Mouse (Mus musculus): ENCODE data around the gene Naa10. TPM values are rescaled to one million over a fixed set of nuclear protein-coding genes. Genes with fewer than 3 reads are reported as not detected.

Gene Naa10
- polyA plus RNA-seq, 1 experiment from 2014 or later, result 159 TPM

- DNase-seq (ENCODE audit: low spot score) (peak; percentile 38), ATAC-seq (ENCODE audit: insufficient number of reproducible peaks, low FRiP score, low TSS enrichment, low read depth) (no peak)
- no peaks in the 10 kb centered on the region for H3K9me3 ChIP-seq (ENCODE audit: control insufficient read depth, low read length)
- peak overlapping the region; percentile 64 for H3K4me2 ChIP-seq (ENCODE audit: low read depth, severe bottlenecking)
- H3K4me1 ChIP-seq (ENCODE audit: control insufficient read depth, insufficient read depth, low read length), result no peaks in the 10 kb centered on the region
- no peaks in the 10 kb centered on the region for H3K36me3 ChIP-seq (ENCODE audit: control insufficient read depth, insufficient read depth, low read length)
- WGBS, result 26% methylated on average over 33 of the region's 48 CpGs
- H3K27me3 ChIP-seq (ENCODE audit: control insufficient read depth, insufficient read depth, low read length), result peaks cover 17% of the 10 kb centered on the region
- no peak overlapping the region for H3K9ac ChIP-seq (ENCODE audit: low read length)
- no peak overlapping the region for H3K27ac ChIP-seq (replicated peaks; ENCODE audit: low read depth, low read length)
- peak overlapping the region; percentile 30 for H3K4me3 ChIP-seq (ENCODE audit: low read depth, low read length)
Measured at GRCm38 (mm10) chrX:73880194-73881035, 41.3 kb downstream of the Naa10 start.

GRCm38 (mm10) chrX:73877014-73877413 lies 44.7 kb downstream of the Naa10 start:
- no peaks in the 10 kb centered on the region for H3K9me3 ChIP-seq (ENCODE audit: control insufficient read depth, low read length)
- ATAC-seq (ENCODE audit: insufficient number of reproducible peaks, low FRiP score, low TSS enrichment, low read depth), result no peak
- H3K4me2 ChIP-seq (ENCODE audit: low read depth, severe bottlenecking), result no peak overlapping the region
- no peak overlapping the region for H3K9ac ChIP-seq (ENCODE audit: low read length)
- no peaks in the 10 kb centered on the region for H3K4me1 ChIP-seq (ENCODE audit: control insufficient read depth, insufficient read depth, low read length)
- WGBS, result 77% methylated on average over 1 of the region's 1 CpGs
- H3K36me3 ChIP-seq (ENCODE audit: control insufficient read depth, insufficient read depth, low read length), result no peaks in the 10 kb centered on the region
- peaks cover 17% of the 10 kb centered on the region for H3K27me3 ChIP-seq (ENCODE audit: control insufficient read depth, insufficient read depth, low read length)
- DNase-seq (ENCODE audit: low spot score), result no peak
- H3K27ac ChIP-seq (replicated peaks; ENCODE audit: low read depth, low read length), result no peak overlapping the region
- H3K4me3 ChIP-seq (ENCODE audit: low read depth, low read length), result no peak overlapping the region

- H3K9me3 ChIP-seq (ENCODE audit: control insufficient read depth, low read length), result no peaks in the 10 kb centered on the region
- H3K4me3 ChIP-seq (ENCODE audit: low read depth, low read length), result no peak overlapping the region
- H3K4me1 ChIP-seq (ENCODE audit: control insufficient read depth, insufficient read depth, low read length), result no peaks in the 10 kb centered on the region
- no peak for DNase-seq (ENCODE audit: low spot score)
- H3K36me3 ChIP-seq (ENCODE audit: control insufficient read depth, insufficient read depth, low read length), result no peaks in the 10 kb centered on the region
- peaks cover 15% of the 10 kb centered on the region for H3K27me3 ChIP-seq (ENCODE audit: control insufficient read depth, insufficient read depth, low read length)
- no peak overlapping the region for H3K4me2 ChIP-seq (ENCODE audit: low read depth, severe bottlenecking)
- H3K9ac ChIP-seq (ENCODE audit: low read length), result no peak overlapping the region
- no peak for ATAC-seq (ENCODE audit: insufficient number of reproducible peaks, low FRiP score, low TSS enrichment, low read depth)
- WGBS, result 82% methylated on average over 2 of the region's 2 CpGs
- H3K27ac ChIP-seq (replicated peaks; ENCODE audit: low read depth, low read length), result no peak overlapping the region
Measured at GRCm38 (mm10) chrX:73875881-73876280, 45.9 kb downstream of the Naa10 start.

- DNase-seq (ENCODE audit: low spot score) (no peak), ATAC-seq (ENCODE audit: insufficient number of reproducible peaks, low FRiP score, low TSS enrichment, low read depth) (no peak)
- H3K4me1 ChIP-seq (ENCODE audit: control insufficient read depth, insufficient read depth, low read length), result no peaks in the 10 kb centered on the region
- H3K27me3 ChIP-seq (ENCODE audit: control insufficient read depth, insufficient read depth, low read length), result no peaks in the 10 kb centered on the region
- H3K4me2 ChIP-seq (ENCODE audit: low read depth, severe bottlenecking), result no peak overlapping the region
- H3K9me3 ChIP-seq (ENCODE audit: control insufficient read depth, low read length), result no peaks in the 10 kb centered on the region
- no peak overlapping the region for H3K27ac ChIP-seq (replicated peaks; ENCODE audit: low read depth, low read length)
- 52% methylated on average over 1 of the region's 1 CpGs for WGBS
- H3K4me3 ChIP-seq (ENCODE audit: low read depth, low read length), result no peak overlapping the region
- H3K9ac ChIP-seq (ENCODE audit: low read length), result no peak overlapping the region
- no peaks in the 10 kb centered on the region for H3K36me3 ChIP-seq (ENCODE audit: control insufficient read depth, insufficient read depth, low read length)
Measured at GRCm38 (mm10) chrX:73871956-73872355, 49.8 kb downstream of the Naa10 start.

- H3K9ac ChIP-seq (ENCODE audit: low read length), result no peak overlapping the region
- no peak for ATAC-seq (ENCODE audit: insufficient number of reproducible peaks, low FRiP score, low TSS enrichment, low read depth)
- no peaks in the 10 kb centered on the region for H3K36me3 ChIP-seq (ENCODE audit: control insufficient read depth, insufficient read depth, low read length)
- H3K4me3 ChIP-seq (ENCODE audit: low read depth, low read length), result no peak overlapping the region
- DNase-seq (ENCODE audit: low spot score), result no peak
- no peak overlapping the region for H3K27ac ChIP-seq (replicated peaks; ENCODE audit: low read depth, low read length)
- no peak overlapping the region for H3K4me2 ChIP-seq (ENCODE audit: low read depth, severe bottlenecking)
- H3K9me3 ChIP-seq (ENCODE audit: control insufficient read depth, low read length), result no peaks in the 10 kb centered on the region
- H3K4me1 ChIP-seq (ENCODE audit: control insufficient read depth, insufficient read depth, low read length), result no peaks in the 10 kb centered on the region
- no peaks in the 10 kb centered on the region for H3K27me3 ChIP-seq (ENCODE audit: control insufficient read depth, insufficient read depth, low read length)
Measured at GRCm38 (mm10) chrX:73871474-73871873, 50.3 kb downstream of the Naa10 start.

GRCm38 (mm10) chrX:73869334-73869733 lies 52.4 kb downstream of the Naa10 start:
- no peak overlapping the region for H3K4me2 ChIP-seq (ENCODE audit: low read depth, severe bottlenecking)
- no peaks in the 10 kb centered on the region for H3K9me3 ChIP-seq (ENCODE audit: control insufficient read depth, low read length)
- no peak for ATAC-seq (ENCODE audit: insufficient number of reproducible peaks, low FRiP score, low TSS enrichment, low read depth)
- no peak overlapping the region for H3K4me3 ChIP-seq (ENCODE audit: low read depth, low read length)
- no peaks in the 10 kb centered on the region for H3K36me3 ChIP-seq (ENCODE audit: control insufficient read depth, insufficient read depth, low read length)
- H3K27me3 ChIP-seq (ENCODE audit: control insufficient read depth, insufficient read depth, low read length), result no peaks in the 10 kb centered on the region
- H3K9ac ChIP-seq (ENCODE audit: low read length), result no peak overlapping the region
- no peaks in the 10 kb centered on the region for H3K4me1 ChIP-seq (ENCODE audit: control insufficient read depth, insufficient read depth, low read length)
- DNase-seq (ENCODE audit: low spot score), result peak; percentile 74
- WGBS, result 11% methylated on average over 5 of the region's 5 CpGs
- H3K27ac ChIP-seq (replicated peaks; ENCODE audit: low read depth, low read length), result no peak overlapping the region

GRCm38 (mm10) chrX:73867852-73868251 lies 53.9 kb downstream of the Naa10 start:
- no peak overlapping the region for H3K27ac ChIP-seq (replicated peaks; ENCODE audit: low read depth, low read length)
- ATAC-seq (ENCODE audit: insufficient number of reproducible peaks, low FRiP score, low TSS enrichment, low read depth), result no peak
- WGBS, result 83% methylated on average over 1 of the region's 1 CpGs

GRCm38 (mm10) chrX:73867256-73867655 lies 54.5 kb downstream of the Naa10 start:
- H3K4me3 ChIP-seq (ENCODE audit: low read depth, low read length), result no peak overlapping the region
- H3K4me2 ChIP-seq (ENCODE audit: low read depth, severe bottlenecking), result no peak overlapping the region
- ATAC-seq (ENCODE audit: insufficient number of reproducible peaks, low FRiP score, low TSS enrichment, low read depth) (no peak), DNase-seq (ENCODE audit: low spot score) (no peak)
- no peaks in the 10 kb centered on the region for H3K9me3 ChIP-seq (ENCODE audit: control insufficient read depth, low read length)
- no peaks in the 10 kb centered on the region for H3K27me3 ChIP-seq (ENCODE audit: control insufficient read depth, insufficient read depth, low read length)
- 17% methylated on average over 3 of the region's 3 CpGs for WGBS
- no peaks in the 10 kb centered on the region for H3K4me1 ChIP-seq (ENCODE audit: control insufficient read depth, insufficient read depth, low read length)
- H3K27ac ChIP-seq (replicated peaks; ENCODE audit: low read depth, low read length), result no peak overlapping the region
- no peak overlapping the region for H3K9ac ChIP-seq (ENCODE audit: low read length)
- no peaks in the 10 kb centered on the region for H3K36me3 ChIP-seq (ENCODE audit: control insufficient read depth, insufficient read depth, low read length)

More at GRCm38 (mm10) chrX:73867852-73868251, 53.9 kb downstream of the Naa10 start:
- DNase-seq (ENCODE audit: low spot score), result no peak
- Histone ChIP-seq H3K27me3 (ENCODE audit: control insufficient read depth, insufficient read depth, low read length) (no peaks in the 10 kb centered on the region), H3K4me1 (ENCODE audit: control insufficient read depth, insufficient read depth, low read length) (no peaks in the 10 kb centered on the region), H3K4me2 (ENCODE audit: low read depth, severe bottlenecking) (no peak overlapping the region), H3K9me3 (ENCODE audit: control insufficient read depth, low read length) (no peaks in the 10 kb centered on the region), H3K4me3 (ENCODE audit: low read depth, low read length) (no peak overlapping the region), H3K36me3 (ENCODE audit: control insufficient read depth, insufficient read depth, low read length) (no peaks in the 10 kb centered on the region), H3K9ac (ENCODE audit: low read length) (no peak overlapping the region)
